Mouse (Mus musculus) midbrain, postnatal 0 days (tissue): ENCODE measurements at regions not wholly inside any gene's neighbourhood (a gene's known extent, or its start where the extent isn't known, plus 50 kb on each side); places are given as distances from the start of the nearest gene placed in this dataset.

ENCODE experiments used
- ATAC-seq: fragments of 200-750 bp; cut with Nextera tagmentation; 2 replicates; pipeline ENCODE4 v1.8.0; 2017; ENCODE audit warnings: moderate number of reproducible peaks, mild to moderate bottlenecking, moderate TSS enrichment, moderate library complexity; ENCODE audit not compliant: low FRiP score
- DNase-seq: peaks from one replicate; pipeline ENCODE4 v3.0.0-alpha.2; 2015; ENCODE audit warnings: low spot score
- H3K27ac ChIP-seq: fragments of 300-500 bp; sonication (generic); 2 replicates; pipeline ENCODE4 v1.5.1; 2014; ENCODE audit warnings: low read depth, mild to moderate bottlenecking, low read length, mixed read lengths
- H3K27me3 ChIP-seq: fragments of 300-500 bp; sonication (generic); 2 replicates; pipeline ENCODE4 v1.6.1; 2014; ENCODE audit warnings: low read length, control low read depth, mixed read lengths; ENCODE audit not compliant: insufficient read depth
- H3K36me3 ChIP-seq: fragments of 300-500 bp; sonication (generic); 2 replicates; pipeline ENCODE4 v1.6.1; 2014; ENCODE audit warnings: low read length, control low read depth, mixed read lengths; ENCODE audit not compliant: insufficient read depth
- H3K4me1 ChIP-seq: fragments of 300-500 bp; sonication (generic); 2 replicates; pipeline ENCODE4 v1.6.1; 2014; ENCODE audit warnings: mild to moderate bottlenecking, control low read depth, antibody characterized with exemption, low read length, mixed read lengths; ENCODE audit not compliant: insufficient read depth
- H3K4me2 ChIP-seq: fragments of 300-500 bp; sonication (generic); 2 replicates; pipeline ENCODE4 v1.6.1; 2014; ENCODE audit warnings: low read depth, mild to moderate bottlenecking, low read length, mixed read lengths; ENCODE audit not compliant: poor library complexity, severe bottlenecking
- H3K4me3 ChIP-seq: fragments of 300-500 bp; sonication (generic); 2 replicates; pipeline ENCODE4 v1.5.1; 2014; ENCODE audit warnings: low read depth, mild to moderate bottlenecking, low read length, moderate library complexity
- H3K9ac ChIP-seq: fragments of 300-500 bp; sonication (generic); replicated peaks from 2 replicates; pipeline ENCODE4 v1.6.1; 2014; ENCODE audit warnings: mild to moderate bottlenecking, low read length, moderate library complexity, mixed read lengths; ENCODE audit not compliant: poor library complexity, severe bottlenecking
- H3K9me3 ChIP-seq: fragments of 300-500 bp; sonication (generic); 2 replicates; pipeline ENCODE4 v1.6.1; 2016; ENCODE audit warnings: low read length, control low read depth
- CTCF ChIP-seq: IDR thresholded peaks from 2 replicates; pipeline ENCODE4 v1.5.1; 2016; ENCODE audit warnings: antibody characterized with exemption, mild to moderate bottlenecking
- WGBS: fragments of 180-500 bp; shearing (Covaris S2); extraction: QIAGEN DNeasy Blood & Tissue Kit; methylation state at CpG from one replicate; pipeline ENCODE4 v1.1.7; 2014; 5-methylcytosine and 5-hydroxymethylcytosine counted together

DNA sequence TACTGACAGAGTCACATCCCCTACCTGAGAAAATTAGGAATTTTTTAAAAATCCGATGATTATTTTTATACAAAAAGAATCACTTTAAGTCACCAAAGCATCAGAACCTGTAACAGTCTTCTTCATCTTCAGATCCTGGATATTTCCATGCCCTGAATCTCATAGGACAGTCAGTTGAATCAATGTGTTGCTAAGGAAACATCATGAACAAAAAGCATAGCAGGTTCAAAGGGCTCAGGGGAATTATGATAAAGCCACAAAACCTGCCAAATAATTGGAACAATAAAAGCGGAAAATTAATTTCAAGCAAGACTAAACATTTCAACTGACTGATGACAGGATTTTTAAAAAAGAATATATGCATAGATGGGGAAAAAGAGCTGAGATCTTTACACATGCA lies 393.9 kb downstream of the Bckdhb start:
- ATAC-seq (no peak), DNase-seq (peak; percentile 46)
- no peak overlapping the region for H3K4me3 ChIP-seq

DNA sequence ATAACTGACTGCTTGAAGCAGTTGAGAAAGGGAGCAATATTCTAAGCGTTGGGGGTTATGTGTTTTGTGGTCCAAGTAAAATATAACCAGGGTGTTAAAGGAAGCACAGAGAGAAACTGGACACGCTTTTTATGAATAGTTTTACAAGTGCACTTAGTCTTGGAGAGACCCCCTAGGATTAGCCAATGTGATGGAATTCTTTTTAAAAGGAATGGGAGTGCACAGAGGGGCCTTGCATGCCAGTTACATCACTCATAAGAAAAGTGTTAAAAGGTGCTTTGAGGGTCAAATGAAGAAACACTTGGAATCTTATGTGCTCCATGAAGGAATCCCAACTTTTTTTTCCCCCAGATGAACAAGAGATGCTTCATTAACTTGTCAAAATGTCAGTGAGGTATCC lies 394.4 kb downstream of the Bckdhb start:
- Histone ChIP-seq H3K9ac (no peak overlapping the region), H3K36me3 (no peaks in the 10 kb centered on the region), H3K9me3 (no peaks in the 10 kb centered on the region), H3K27me3 (no peaks in the 10 kb centered on the region), H3K27ac (no peak overlapping the region), H3K4me3 (no peak overlapping the region), H3K4me1 (no peaks in the 10 kb centered on the region), H3K4me2 (no peak overlapping the region)
- 34% methylated on average over 2 of the region's 2 CpGs for WGBS
- ATAC-seq (no peak), DNase-seq (no peak)
- TF ChIP-seq CTCF: no peak

More for the DNA sequence above, 393.9 kb downstream of the Bckdhb start:
- Histone ChIP-seq H3K9me3 (no peaks in the 10 kb centered on the region), H3K4me1 (no peaks in the 10 kb centered on the region), H3K27me3 (no peaks in the 10 kb centered on the region), H3K27ac (no peak overlapping the region), H3K4me2 (no peak overlapping the region), H3K9ac (no peak overlapping the region), H3K36me3 (no peaks in the 10 kb centered on the region)
- TF ChIP-seq CTCF: no peak
- WGBS: 60% methylated on average over 2 of the region's 2 CpGs

DNA sequence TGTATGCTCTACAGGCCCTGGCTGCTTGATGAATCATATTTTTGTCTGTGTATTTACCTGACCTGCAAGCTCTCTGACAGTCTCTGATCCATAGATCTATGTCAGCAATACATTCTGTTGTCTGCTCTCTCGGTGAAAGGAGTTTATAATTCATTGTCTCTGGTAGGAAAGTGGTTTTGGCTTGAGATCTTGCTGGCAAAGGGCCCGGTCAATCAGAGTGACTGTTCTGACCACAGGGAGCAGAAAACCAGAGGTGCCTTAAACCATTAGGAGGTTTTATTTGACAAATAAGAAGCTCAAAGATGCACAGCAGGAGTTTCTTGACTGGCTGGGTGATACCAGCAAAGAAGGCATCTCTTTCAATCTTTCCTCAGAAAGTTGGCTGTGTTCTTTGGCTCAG lies 398.2 kb downstream of the Bckdhb start:
- no peak for TF ChIP-seq CTCF
- ATAC-seq (no peak), DNase-seq (peak; percentile 28)
- Histone ChIP-seq H3K4me1 (no peaks in the 10 kb centered on the region), H3K4me3 (no peak overlapping the region), H3K27me3 (no peaks in the 10 kb centered on the region), H3K9ac (no peak overlapping the region), H3K9me3 (no peaks in the 10 kb centered on the region), H3K4me2 (no peak overlapping the region), H3K36me3 (no peaks in the 10 kb centered on the region), H3K27ac (no peak overlapping the region)
- 67% methylated on average over 2 of the region's 2 CpGs for WGBS

DNA sequence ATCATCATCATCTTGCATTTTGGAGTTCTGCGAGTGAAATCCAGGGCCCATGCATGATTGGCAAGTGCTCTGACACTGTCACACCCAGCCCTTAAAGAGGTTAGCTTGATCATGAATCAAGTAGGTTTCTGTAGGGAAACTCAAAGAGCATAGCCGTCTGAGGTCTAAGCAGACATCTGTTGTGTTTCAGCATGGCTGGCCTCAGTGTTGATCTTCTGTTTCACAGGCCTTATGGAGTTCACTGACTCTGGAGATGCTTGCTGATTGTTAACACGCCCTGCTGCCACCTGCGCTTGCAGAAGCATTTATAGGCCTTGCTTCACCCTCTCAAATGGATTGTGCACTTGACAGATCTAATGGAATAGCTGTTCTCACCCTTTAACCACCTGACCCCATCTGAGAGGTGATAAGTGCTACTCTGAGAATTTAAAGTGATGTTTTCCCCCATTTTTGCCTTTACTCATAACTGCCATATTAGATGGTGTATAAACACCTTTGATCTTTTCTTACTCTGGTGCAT lies 406.2 kb downstream of the Bckdhb start:
- no peaks in the 10 kb centered on the region for H3K4me1 ChIP-seq
- H3K27me3 ChIP-seq: no peaks in the 10 kb centered on the region
- peak; percentile 56 for DNase-seq
- no peak for TF ChIP-seq CTCF
- no peaks in the 10 kb centered on the region for H3K9me3 ChIP-seq
- WGBS: 79% methylated on average over 4 of the region's 4 CpGs
- H3K27ac ChIP-seq: no peak overlapping the region
- ATAC-seq: no peak
- no peak overlapping the region for H3K9ac ChIP-seq
- H3K36me3 ChIP-seq: no peaks in the 10 kb centered on the region
- no peak overlapping the region for H3K4me3 ChIP-seq
- no peak overlapping the region for H3K4me2 ChIP-seq

DNA sequence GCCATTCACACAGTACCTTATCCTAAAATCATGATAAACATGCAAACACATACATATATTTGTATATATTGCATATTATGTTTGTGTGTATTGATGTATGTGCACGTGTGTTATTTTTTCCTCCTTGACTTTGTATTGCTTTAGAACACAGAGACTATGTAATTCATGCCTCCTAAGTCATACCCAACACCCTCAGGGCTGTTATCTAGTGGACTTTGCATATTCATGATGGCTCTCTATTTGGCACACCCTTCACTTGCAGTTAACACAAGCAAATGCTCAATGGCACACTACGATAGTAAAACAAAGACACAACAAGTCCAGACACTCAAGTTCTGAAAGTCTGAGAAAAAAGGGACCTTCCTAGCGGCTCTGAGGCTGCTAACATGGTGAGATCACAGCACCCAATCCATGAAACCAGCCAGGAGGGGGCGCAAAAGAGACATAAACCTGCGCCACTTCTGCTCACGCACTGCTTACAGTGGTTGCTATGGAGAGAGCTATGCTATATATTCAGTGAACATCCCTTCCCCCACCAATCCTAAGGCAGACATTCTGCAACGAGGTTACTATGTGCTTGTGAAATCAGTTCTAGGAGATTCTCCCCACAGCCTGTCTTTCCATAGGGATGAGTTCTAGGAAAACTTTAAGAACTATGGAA lies 418.6 kb downstream of the Bckdhb start:
- no peak overlapping the region for H3K27ac ChIP-seq
- H3K9me3 ChIP-seq: no peaks in the 10 kb centered on the region
- TF ChIP-seq CTCF: peak; percentile 86
- no peak overlapping the region for H3K4me2 ChIP-seq
- H3K4me3 ChIP-seq: no peak overlapping the region
- ATAC-seq: peak; percentile 86
- no peaks in the 10 kb centered on the region for H3K36me3 ChIP-seq
- H3K27me3 ChIP-seq: no peaks in the 10 kb centered on the region
- 17% methylated on average over 7 of the region's 7 CpGs for WGBS
- peak; percentile 92 for DNase-seq
- no peak overlapping the region for H3K9ac ChIP-seq
- H3K4me1 ChIP-seq: no peaks in the 10 kb centered on the region

DNA sequence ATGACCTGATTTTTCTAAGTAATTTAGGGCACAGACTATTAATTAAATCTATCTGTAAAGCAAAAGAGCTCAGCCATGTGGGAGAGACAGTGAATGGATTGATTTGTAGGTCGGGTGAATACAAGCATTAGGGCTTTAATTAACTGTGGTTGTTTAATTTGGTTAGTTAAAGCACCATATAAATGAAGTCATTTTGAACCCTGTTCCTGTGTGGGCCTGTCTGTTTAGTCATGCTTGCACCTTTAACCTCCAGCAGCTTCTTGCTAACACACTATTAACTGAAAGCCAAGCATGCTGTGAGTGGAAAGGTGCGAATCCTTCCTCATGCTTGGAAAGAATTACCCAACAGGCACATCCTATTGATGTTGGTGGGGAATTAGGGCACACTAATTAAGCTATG lies 425.3 kb downstream of the Bckdhb start:
- peak; percentile 15 for DNase-seq
- Histone ChIP-seq H3K4me3 (no peak overlapping the region), H3K36me3 (no peaks in the 10 kb centered on the region), H3K9ac (no peak overlapping the region), H3K4me2 (no peak overlapping the region), H3K9me3 (no peaks in the 10 kb centered on the region), H3K27me3 (no peaks in the 10 kb centered on the region), H3K27ac (no peak overlapping the region), H3K4me1 (no peaks in the 10 kb centered on the region)
- WGBS: 43% methylated on average over 2 of the region's 2 CpGs
- no peak for TF ChIP-seq CTCF
- ATAC-seq: no peak
